Mouse (Mus musculus) hindbrain, embryonic 14.5 days (tissue): ENCODE results near the gene Palm2. TPM values are rescaled to one million over a fixed set of nuclear protein-coding genes. Genes with fewer than 3 reads are reported as not detected.

ENCODE experiments used
- ATAC-seq: fragments of 200-750 bp; cut with Nextera tagmentation; 2 replicates; pipeline ENCODE4 v1.8.0; 2017; ENCODE audit warnings: moderate number of reproducible peaks, mild to moderate bottlenecking, moderate TSS enrichment, moderate library complexity; ENCODE audit not compliant: low FRiP score
- DNase-seq: peaks from one replicate; pipeline ENCODE4 v3.0.0-alpha.2; 2015; ENCODE audit warnings: low spot score
- H3K27ac ChIP-seq: fragments of 300-500 bp; sonication (generic); 2 replicates; pipeline ENCODE4 v1.5.1; 2014; ENCODE audit warnings: mild to moderate bottlenecking, moderate library complexity
- H3K27me3 ChIP-seq: fragments of 300-500 bp; sonication (generic); 2 replicates; pipeline ENCODE4 v1.6.1; 2014; ENCODE audit warnings: mild to moderate bottlenecking, low read length, mixed read lengths; ENCODE audit not compliant: control insufficient read depth, insufficient read depth
- H3K36me3 ChIP-seq: fragments of 300-500 bp; sonication (generic); replicated peaks from 2 replicates; pipeline ENCODE4 v1.6.1; 2014; ENCODE audit not compliant: control insufficient read depth, insufficient read depth
- H3K4me1 ChIP-seq: fragments of 300-500 bp; sonication (generic); replicated peaks from 2 replicates; pipeline ENCODE4 v1.6.1; 2014; ENCODE audit warnings: antibody characterized with exemption, low read length, mixed read lengths; ENCODE audit not compliant: control insufficient read depth, insufficient read depth
- H3K4me2 ChIP-seq: fragments of 300-500 bp; sonication (generic); replicated peaks from 2 replicates; pipeline ENCODE4 v1.6.1; 2014; ENCODE audit warnings: mild to moderate bottlenecking, moderate library complexity
- H3K4me3 ChIP-seq: fragments of 300-500 bp; sonication (generic); replicated peaks from 2 replicates; pipeline ENCODE4 v1.5.1; 2014; ENCODE audit warnings: mild to moderate bottlenecking, low read length
- H3K9ac ChIP-seq: fragments of 300-500 bp; sonication (generic); 2 replicates; pipeline ENCODE4 v1.6.1; 2014
- H3K9me3 ChIP-seq: fragments of 300-500 bp; sonication (generic); 2 replicates; pipeline ENCODE4 v1.6.1; 2016; ENCODE audit warnings: low read length; ENCODE audit not compliant: control insufficient read depth
- WGBS: fragments of 180-500 bp; shearing (Covaris S2); extraction: QIAGEN DNeasy Blood & Tissue Kit; methylation state at CpG from one replicate; pipeline ENCODE4 v1.1.7; 2014; 5-methylcytosine and 5-hydroxymethylcytosine counted together
- polyA plus RNA-seq: library from polyadenylated mRNA; unstranded; fragments of >200 nt; fragmentation: Nextera tagmentation; extraction: Ambion mirVana; gene quantifications from 2 replicates; pipeline ENCODE4 v1.2.1, GENCODE M21; 2014

Gene Palm2
- polyA plus RNA-seq, 1 experiment from 2014 or later, result 14.3 TPM

- Histone ChIP-seq H3K9ac (no peak overlapping the region), H3K9me3 (no peaks in the 10 kb centered on the region), H3K4me3 (no peak overlapping the region), H3K4me2 (no peak overlapping the region), H3K27ac (no peak overlapping the region), H3K27me3 (no peaks in the 10 kb centered on the region), H3K4me1 (no peaks in the 10 kb centered on the region), H3K36me3 (no peaks in the 10 kb centered on the region)
- WGBS, result 85% methylated on average over 6 of the region's 6 CpGs
- DNase-seq, result no peak
- no peak for ATAC-seq
Observed at GRCm38 (mm10) chr4:57489887-57490286, 55.8 kb downstream of the Palm2 start.

- no peaks in the 10 kb centered on the region for H3K9me3 ChIP-seq
- no peaks in the 10 kb centered on the region for H3K36me3 ChIP-seq
- no peak overlapping the region for H3K4me2 ChIP-seq
- no peaks in the 10 kb centered on the region for H3K4me1 ChIP-seq
- no peak overlapping the region for H3K9ac ChIP-seq
- 92% methylated on average over 6 of the region's 6 CpGs for WGBS
- no peak overlapping the region for H3K4me3 ChIP-seq
- ATAC-seq, result no peak
- DNase-seq, result no peak
- H3K27ac ChIP-seq, result no peak overlapping the region
- H3K27me3 ChIP-seq, result no peaks in the 10 kb centered on the region
Observed at GRCm38 (mm10) chr4:57504792-57505191, 70.7 kb downstream of the Palm2 start.

DNA sequence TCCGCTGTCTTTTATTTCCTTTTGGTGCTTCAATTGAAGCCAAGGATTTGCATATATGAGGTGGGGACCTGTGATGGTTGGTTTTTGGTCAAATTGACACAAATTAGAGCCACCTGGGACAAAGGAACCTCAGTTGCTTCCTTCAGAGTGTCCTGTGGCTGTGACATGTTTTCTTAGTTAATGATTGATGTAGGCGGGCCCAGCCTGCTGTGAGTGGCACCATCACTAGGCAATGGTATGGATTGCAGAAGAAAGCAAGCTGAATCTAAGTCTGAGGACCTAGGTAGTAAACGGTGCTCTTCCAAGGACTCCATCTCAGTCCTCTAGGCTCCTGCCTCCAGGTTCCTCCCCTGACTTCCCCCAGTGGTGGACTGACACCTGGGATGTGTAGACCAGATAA lies 76.5 kb downstream of the Palm2 start:
- no peaks in the 10 kb centered on the region for H3K27me3 ChIP-seq
- H3K36me3 ChIP-seq, result no peaks in the 10 kb centered on the region
- no peaks in the 10 kb centered on the region for H3K4me1 ChIP-seq
- 70% methylated on average over 2 of the region's 3 CpGs for WGBS
- H3K9me3 ChIP-seq, result no peaks in the 10 kb centered on the region
- H3K4me3 ChIP-seq, result no peak overlapping the region
- DNase-seq (no peak), ATAC-seq (no peak)
- H3K27ac ChIP-seq, result no peak overlapping the region
- H3K4me2 ChIP-seq, result no peak overlapping the region
- H3K9ac ChIP-seq, result no peak overlapping the region

DNA sequence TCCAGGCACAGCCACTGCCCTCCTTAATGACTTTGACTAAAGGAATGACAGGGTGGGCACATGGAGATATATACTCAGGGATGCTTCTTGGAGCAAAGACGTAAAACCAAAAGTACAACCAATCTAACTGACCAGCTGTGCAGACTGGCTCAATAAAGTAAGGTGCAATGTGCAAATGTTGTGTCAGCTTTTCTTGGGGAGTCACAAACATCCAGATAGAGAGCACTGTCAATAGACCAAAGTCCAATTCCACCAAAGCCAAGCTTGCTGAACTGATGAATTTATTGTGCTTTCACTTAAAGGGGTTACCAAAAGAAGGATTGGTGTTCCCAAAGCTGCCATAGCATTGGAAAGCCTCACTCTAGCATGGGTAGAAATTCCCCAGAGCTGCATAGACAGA lies 77.7 kb downstream of the Palm2 start:
- Histone ChIP-seq H3K4me2 (no peak overlapping the region), H3K36me3 (no peaks in the 10 kb centered on the region), H3K9me3 (no peaks in the 10 kb centered on the region), H3K4me1 (no peaks in the 10 kb centered on the region), H3K4me3 (no peak overlapping the region), H3K27ac (no peak overlapping the region), H3K9ac (no peak overlapping the region), H3K27me3 (no peaks in the 10 kb centered on the region)
- DNase-seq, result no peak
- WGBS, result 88% methylated on average over 1 of the region's 1 CpGs
- no peak for ATAC-seq

DNA sequence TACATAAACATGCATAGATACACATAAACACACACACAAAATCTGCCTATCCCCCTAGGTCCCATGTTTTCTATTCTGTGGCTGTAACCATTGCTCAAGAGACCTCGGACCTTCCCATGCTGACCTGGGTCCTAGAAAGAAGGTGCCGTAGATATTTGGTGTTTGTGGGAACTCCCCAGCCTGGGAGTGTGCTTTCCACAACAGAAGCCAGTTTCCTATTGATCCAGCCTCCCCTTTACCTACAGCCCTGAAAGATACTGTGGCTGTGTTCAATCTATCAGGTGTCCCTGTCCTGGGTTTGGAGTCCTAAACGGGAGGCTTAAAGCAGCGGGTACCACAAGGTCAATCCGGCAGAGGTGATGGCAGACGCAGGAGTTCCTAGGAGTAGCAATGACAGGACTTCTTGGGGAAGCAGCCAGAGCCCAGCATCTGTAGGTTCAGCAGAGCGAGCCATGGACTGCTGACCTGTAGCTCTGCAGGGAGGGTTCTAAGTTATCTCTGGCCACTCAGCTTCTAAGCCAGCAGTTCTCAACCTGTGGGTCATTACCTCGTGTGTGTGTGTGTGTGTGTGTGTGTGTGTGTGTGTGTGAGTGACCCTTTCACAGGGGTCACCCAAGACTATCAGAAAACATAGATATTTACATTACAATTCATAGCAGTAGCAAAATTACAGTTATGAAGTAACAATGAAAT lies 79.3 kb downstream of the Palm2 start:
- Histone ChIP-seq H3K4me1 (no peaks in the 10 kb centered on the region), H3K4me3 (no peak overlapping the region), H3K27me3 (no peaks in the 10 kb centered on the region), H3K9me3 (no peaks in the 10 kb centered on the region), H3K27ac (no peak overlapping the region), H3K36me3 (no peaks in the 10 kb centered on the region), H3K9ac (no peak overlapping the region), H3K4me2 (no peak overlapping the region)
- ATAC-seq (no peak), DNase-seq (no peak)
- 87% methylated on average over 8 of the region's 8 CpGs for WGBS

DNA sequence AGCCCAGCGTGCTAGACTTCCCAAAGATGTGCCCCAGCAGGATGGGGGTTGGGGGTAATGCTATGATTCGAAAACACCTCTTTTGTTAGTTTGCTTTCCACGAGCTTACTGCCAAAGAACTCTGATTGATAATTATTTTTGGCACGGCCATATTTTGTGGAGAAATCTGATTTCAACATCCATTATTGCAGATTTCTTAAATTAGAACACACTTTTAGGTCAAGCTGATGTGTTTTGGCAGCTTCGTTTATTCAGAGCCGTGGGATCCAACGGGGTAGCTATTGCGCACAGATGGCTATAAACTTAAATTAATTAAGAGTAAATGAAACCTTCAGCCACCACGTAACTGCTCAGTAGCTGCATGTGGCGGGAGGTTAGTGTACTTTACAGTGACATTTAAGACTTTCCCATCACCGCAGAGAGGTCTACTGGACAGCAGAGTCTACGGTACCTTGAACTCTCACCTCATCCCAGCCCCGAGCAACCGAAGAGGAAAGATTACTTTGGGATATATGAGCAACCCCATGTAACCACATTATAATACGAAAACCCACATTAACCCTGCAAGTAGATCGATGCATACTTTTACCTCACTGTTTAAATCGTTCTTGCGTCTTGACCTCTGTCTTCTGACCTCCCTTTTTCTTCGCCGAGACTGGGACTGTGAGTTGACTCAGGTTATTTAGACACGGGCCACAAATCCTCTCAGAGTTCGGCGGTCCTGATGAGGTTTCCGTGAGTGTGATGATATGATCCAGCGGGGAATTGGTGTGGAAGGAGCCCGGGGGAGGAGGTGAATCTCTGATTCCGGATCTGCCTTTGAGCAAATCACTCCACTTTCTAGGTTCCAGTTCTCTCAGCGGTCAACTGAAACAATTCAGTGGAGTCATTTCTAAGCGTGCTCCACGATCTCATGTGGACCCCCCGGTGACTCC lies 80.2 kb downstream of the Palm2 start:
- no peak overlapping the region for H3K4me2 ChIP-seq
- no peak overlapping the region for H3K9ac ChIP-seq
- no peaks in the 10 kb centered on the region for H3K9me3 ChIP-seq
- ATAC-seq, result no peak
- H3K36me3 ChIP-seq, result no peaks in the 10 kb centered on the region
- 84% methylated on average over 31 of the region's 31 CpGs for WGBS
- H3K27ac ChIP-seq, result no peak overlapping the region
- H3K4me1 ChIP-seq, result no peaks in the 10 kb centered on the region
- no peak for DNase-seq
- no peak overlapping the region for H3K4me3 ChIP-seq
- no peaks in the 10 kb centered on the region for H3K27me3 ChIP-seq

DNA sequence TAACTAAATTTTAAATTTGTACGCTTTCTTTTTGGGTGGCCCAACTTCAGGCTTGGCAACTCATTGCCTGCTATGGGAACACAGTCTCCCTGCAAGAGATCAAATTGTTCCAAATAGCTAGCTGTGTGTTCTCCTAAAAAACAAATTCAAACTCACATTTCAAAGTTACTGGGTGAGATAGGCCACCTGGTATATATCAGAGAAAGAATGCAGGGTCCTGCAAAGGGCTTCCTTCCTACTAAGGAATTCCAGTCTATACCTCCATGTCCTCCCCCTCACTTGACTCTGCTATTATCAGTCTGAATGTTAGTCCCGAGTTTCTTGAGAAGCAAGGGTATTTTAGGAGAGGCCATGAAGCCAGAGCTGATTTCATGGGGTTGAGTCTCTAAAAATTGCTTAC lies 81.3 kb downstream of the Palm2 start:
- Histone ChIP-seq H3K27ac (no peak overlapping the region), H3K4me1 (no peaks in the 10 kb centered on the region), H3K4me3 (no peak overlapping the region), H3K9ac (no peak overlapping the region), H3K4me2 (no peak overlapping the region), H3K36me3 (no peaks in the 10 kb centered on the region), H3K9me3 (no peaks in the 10 kb centered on the region), H3K27me3 (no peaks in the 10 kb centered on the region)
- DNase-seq, result no peak
- ATAC-seq, result no peak
- 82% methylated on average over 2 of the region's 2 CpGs for WGBS

GRCm38 (mm10) chr4:57523456-57523855 lies 89.4 kb downstream of the Palm2 start:
- DNase-seq (no peak), ATAC-seq (no peak)
- Histone ChIP-seq H3K27me3 (no peaks in the 10 kb centered on the region), H3K27ac (no peak overlapping the region), H3K4me1 (no peaks in the 10 kb centered on the region), H3K36me3 (no peaks in the 10 kb centered on the region), H3K9me3 (no peaks in the 10 kb centered on the region), H3K4me3 (no peak overlapping the region), H3K9ac (no peak overlapping the region), H3K4me2 (no peak overlapping the region)
- 95% methylated on average over 15 of the region's 15 CpGs for WGBS

GRCm38 (mm10) chr4:57524461-57524860 lies 90.4 kb downstream of the Palm2 start:
- no peaks in the 10 kb centered on the region for H3K4me1 ChIP-seq
- H3K4me2 ChIP-seq, result no peak overlapping the region
- no peaks in the 10 kb centered on the region for H3K36me3 ChIP-seq
- ATAC-seq (no peak), DNase-seq (no peak)
- H3K27me3 ChIP-seq, result no peaks in the 10 kb centered on the region
- no peak overlapping the region for H3K27ac ChIP-seq
- H3K9me3 ChIP-seq, result no peaks in the 10 kb centered on the region
- no peak overlapping the region for H3K4me3 ChIP-seq
- 67% methylated on average over 3 of the region's 3 CpGs for WGBS
- H3K9ac ChIP-seq, result no peak overlapping the region
